Mouse (Mus musculus) gastrocnemius, adult 2 months (tissue): Measurements from ENCODE around the gene Gabbr2. TPM values are rescaled to one million over a fixed set of nuclear protein-coding genes. Genes with fewer than 3 reads are reported as not detected.

Experiments
- DNase-seq: peaks from one replicate; pipeline ENCODE4 v3.0.0; 2022
- H3K27ac ChIP-seq: fragments of 200-600 bp; 2 replicates; pipeline ENCODE4 v1.8.1; 2022; ENCODE audit warnings: mild to moderate bottlenecking
- H3K4me3 ChIP-seq: fragments of 200-600 bp; 2 replicates; pipeline ENCODE4 v1.8.1; 2022; ENCODE audit warnings: mild to moderate bottlenecking, moderate library complexity
- CTCF ChIP-seq: fragments of 200-600 bp; IDR thresholded peaks from 2 replicates; pipeline ENCODE4 v1.8.1; 2022; ENCODE audit warnings: antibody characterized with exemption, mild to moderate bottlenecking, moderate library complexity
- intact Hi-C: fragments of 180-260 bp; cut with DNase I; formaldehyde crosslinking; loops from one replicate; pipeline ENCODE4 v1.15.1; 2025
- total RNA-seq, 2 experiments: library from RNA; stranded (reverse); gene quantifications; 2 replicates each; pipeline ENCODE4 v1.2.3; 2021

Gabbr2 gene
- total RNA-seq, 2 experiments from 2014 or later, result 0.06 to 0.10 TPM

DNA sequence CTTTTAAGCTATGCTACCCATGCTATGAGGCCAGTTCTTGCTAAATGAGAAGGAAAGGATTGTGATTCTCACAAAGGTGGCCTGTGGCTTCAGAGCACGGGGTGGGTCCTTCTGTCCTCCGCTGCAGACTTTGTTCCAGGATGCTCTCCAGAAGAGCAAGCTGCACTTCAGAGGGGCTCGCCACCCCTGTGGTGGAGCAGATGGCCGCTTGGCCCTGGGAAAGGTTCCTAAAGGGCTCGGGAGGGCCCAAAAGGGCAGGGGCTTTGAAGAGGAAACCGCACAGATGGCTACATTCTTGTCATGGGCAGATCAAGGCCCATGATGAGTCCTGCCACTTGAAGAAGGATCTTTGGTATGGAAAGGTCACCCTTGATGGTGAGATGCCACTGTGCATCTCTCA lies 151.5 kb downstream of the Gabbr2 start:
- Histone ChIP-seq H3K27ac (no peak overlapping the region), H3K4me3 (no peak overlapping the region)
- no peak for DNase-seq
- intact Hi-C loops, result no loop called here
- TF ChIP-seq CTCF, result no peak

DNA sequence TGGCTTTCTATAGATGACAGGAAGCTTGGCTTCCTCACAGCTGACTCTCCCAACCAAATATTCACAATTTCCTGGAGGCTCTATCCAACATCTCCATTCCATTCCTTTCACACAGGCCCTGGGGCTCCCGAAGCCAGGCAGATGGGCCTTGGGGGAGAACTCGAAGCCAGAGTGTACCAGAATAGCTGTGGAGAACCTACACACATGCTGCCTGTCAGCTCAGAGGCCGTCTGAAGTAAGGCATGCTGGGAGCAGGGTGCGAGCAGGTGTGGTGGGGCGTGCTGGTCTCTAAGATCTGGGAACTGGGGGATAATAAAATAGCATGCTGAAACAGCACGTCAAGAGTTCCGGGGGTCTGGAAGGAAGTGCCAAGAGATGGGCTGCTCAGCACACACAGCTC lies 154.3 kb downstream of the Gabbr2 start:
- Histone ChIP-seq H3K27ac (no peak overlapping the region), H3K4me3 (no peak overlapping the region)
- no peak for TF ChIP-seq CTCF
- DNase-seq, result no peak
- intact Hi-C loops, result loop anchor here (10.0 kb wide), 1 partner anchor 207 kb away; no protein-coding TSS in a partner anchor

DNA sequence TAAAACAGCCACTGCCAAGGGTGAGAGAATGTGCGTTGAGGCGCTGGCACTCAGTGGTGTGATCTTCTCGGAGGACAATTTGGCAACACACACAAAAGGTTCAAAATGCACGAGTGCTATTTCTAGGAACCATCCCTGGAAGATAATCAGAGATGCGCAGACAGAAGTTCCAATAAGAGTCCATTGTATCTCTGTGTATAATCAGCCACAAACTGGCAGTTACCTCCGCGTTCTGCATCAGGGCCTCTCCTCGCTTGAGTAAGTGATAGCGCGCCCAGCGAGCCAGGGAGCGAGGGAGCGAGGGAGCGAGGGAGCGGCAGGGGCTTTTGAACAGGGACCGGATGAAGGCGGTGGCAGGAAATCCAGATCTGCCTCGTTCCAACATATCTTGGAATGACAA lies 155.6 kb downstream of the Gabbr2 start:
- intact Hi-C loops, result loop anchor here (10.0 kb wide), 1 partner anchor 209 kb away; no protein-coding TSS in a partner anchor
- Histone ChIP-seq H3K4me3 (no peak overlapping the region), H3K27ac (no peak overlapping the region)
- no peak for TF ChIP-seq CTCF
- no peak for DNase-seq

GRCm38 (mm10) chr4:46835064-46835463 lies 156.6 kb downstream of the Gabbr2 start:
- TF ChIP-seq CTCF, result no peak
- no peak for DNase-seq
- H3K27ac ChIP-seq, result no peak overlapping the region
- intact Hi-C loops, result loop anchor here (10.0 kb wide), 1 partner anchor 210 kb away; no protein-coding TSS in a partner anchor
- H3K4me3 ChIP-seq, result no peak overlapping the region

GRCm38 (mm10) chr4:46832834-46833544 lies 158.7 kb downstream of the Gabbr2 start:
- TF ChIP-seq CTCF, result peak; percentile 64
- intact Hi-C loops, result loop anchor here (2.0 to 10.0 kb wide), 2 partner anchors 144 to 212 kb away; no protein-coding TSS in a partner anchor
- DNase-seq, result no peak
- no peak overlapping the region for H3K4me3 ChIP-seq
- no peak overlapping the region for H3K27ac ChIP-seq

DNA sequence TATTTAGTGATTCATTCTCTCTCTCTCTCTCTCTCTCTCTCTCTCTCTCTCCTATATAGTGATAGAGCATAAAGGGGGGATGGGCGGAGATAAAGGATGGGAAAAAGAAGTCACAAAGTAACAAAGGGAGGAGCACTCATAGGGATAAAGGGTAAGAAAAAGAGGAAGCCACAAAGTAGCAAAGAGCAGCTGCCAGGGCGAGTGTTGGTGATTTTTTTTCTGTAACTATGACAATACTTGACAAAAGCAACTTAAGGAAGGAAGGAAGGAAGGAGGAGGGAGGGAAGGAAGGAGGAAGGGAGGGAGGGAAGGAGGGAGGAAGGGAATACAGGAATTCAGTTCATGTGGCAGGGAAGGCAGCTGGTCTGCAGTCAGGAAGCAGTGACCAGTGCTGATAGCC lies 162.0 kb downstream of the Gabbr2 start:
- no peak for DNase-seq
- TF ChIP-seq CTCF, result no peak
- Histone ChIP-seq H3K27ac (no peak overlapping the region), H3K4me3 (no peak overlapping the region)
- intact Hi-C loops, result loop anchor here (10.0 kb wide), 1 partner anchor 215 kb away; no protein-coding TSS in a partner anchor

- TF ChIP-seq CTCF, result no peak
- peak; percentile 19 for DNase-seq
- intact Hi-C loops, result no loop called here
- Histone ChIP-seq H3K27ac (no peak overlapping the region), H3K4me3 (no peak overlapping the region)
Measured at GRCm38 (mm10) chr4:46828141-46828571, 163.5 kb downstream of the Gabbr2 start.

GRCm38 (mm10) chr4:46827471-46827870 lies 164.2 kb downstream of the Gabbr2 start:
- TF ChIP-seq CTCF, result no peak
- intact Hi-C loops, result no loop called here
- no peak overlapping the region for H3K27ac ChIP-seq
- DNase-seq, result peak; percentile 51
- no peak overlapping the region for H3K4me3 ChIP-seq

- Histone ChIP-seq H3K4me3 (no peak overlapping the region), H3K27ac (no peak overlapping the region)
- peak; percentile 5; the same call in 1 of the 2 replicates for TF ChIP-seq CTCF
- peak; percentile 22 for DNase-seq
- intact Hi-C loops, result no loop called here
Measured at GRCm38 (mm10) chr4:46825846-46826529, 165.7 kb downstream of the Gabbr2 start.

- Histone ChIP-seq H3K27ac (no peak overlapping the region), H3K4me3 (no peak overlapping the region)
- peak; percentile 9 for DNase-seq
- no peak for TF ChIP-seq CTCF
- intact Hi-C loops, result no loop called here
Measured at GRCm38 (mm10) chr4:46823738-46824137, 167.9 kb downstream of the Gabbr2 start.

DNA sequence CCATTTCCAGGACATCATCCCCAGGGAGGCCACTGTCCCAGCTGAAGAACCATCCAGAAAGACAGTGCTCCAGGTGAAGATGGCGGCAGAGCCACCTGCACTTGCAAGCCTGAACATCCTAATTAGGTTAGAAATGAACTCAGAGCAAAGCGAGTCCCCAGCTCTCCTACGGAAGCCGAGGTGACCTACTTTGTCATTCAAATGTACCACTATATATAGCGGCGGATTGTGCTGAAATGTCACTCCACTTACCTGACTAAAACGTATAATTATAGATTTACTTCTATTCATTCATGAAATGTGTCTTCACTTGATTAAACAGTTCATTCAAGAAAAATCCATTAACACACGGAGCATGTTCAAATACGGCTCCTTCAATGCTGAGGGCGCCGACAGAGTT lies 170.0 kb downstream of the Gabbr2 start:
- intact Hi-C loops, result no loop called here
- Histone ChIP-seq H3K27ac (no peak overlapping the region), H3K4me3 (no peak overlapping the region)
- no peak for DNase-seq
- TF ChIP-seq CTCF, result no peak

DNA sequence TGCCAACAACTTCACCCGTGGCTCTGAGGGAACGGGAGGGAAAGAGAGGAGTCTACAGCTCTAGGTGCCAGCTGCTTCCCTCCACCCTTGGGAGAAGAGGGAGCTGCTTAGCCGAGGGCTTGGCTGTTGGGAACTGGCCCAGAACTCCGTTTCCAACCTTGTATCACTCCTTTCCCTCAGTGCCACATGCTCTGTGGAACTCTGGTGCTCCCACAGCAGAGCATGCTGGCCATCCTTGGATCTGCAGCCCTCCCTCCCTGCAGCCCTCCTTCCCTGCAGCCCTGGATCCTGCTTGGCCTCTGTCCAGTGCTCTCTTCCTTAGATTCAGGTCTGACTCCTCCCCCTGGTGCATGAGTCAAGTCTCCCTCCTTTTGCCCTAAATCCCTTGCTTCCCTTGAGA lies 176.7 kb downstream of the Gabbr2 start:
- no peak overlapping the region for H3K4me3 ChIP-seq
- peak; percentile 49 for DNase-seq
- H3K27ac ChIP-seq, result peak overlapping the region; percentile 86
- intact Hi-C loops, result loop anchor here (2.0 kb wide), 1 partner anchor 22 kb away; no protein-coding TSS in a partner anchor
- TF ChIP-seq CTCF, result no peak

DNA sequence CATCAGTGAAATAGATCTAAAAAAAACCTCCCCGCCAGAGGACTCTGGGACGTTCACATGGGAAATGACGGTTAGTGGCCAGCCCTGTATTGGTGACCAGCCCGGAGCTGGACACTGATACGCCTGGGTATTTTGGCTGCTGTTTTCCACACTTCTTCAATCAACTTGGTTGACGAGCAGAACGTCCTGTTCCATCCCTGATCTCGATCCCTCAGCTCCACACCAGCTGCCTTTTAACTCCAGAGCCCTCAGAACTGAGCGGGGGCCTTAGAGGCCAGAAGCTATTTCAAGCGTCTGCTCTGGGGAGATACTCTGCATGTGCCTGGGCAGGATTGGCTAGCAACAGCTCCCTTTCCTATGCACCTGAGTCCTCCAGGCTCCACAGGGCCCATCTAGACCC lies 177.4 kb downstream of the Gabbr2 start:
- peak overlapping the region; percentile 86 for H3K27ac ChIP-seq
- H3K4me3 ChIP-seq, result no peak overlapping the region
- intact Hi-C loops, result loop anchor here (2.0 kb wide), 1 partner anchor 21 kb away; no protein-coding TSS in a partner anchor
- no peak for TF ChIP-seq CTCF
- peak; percentile 82 for DNase-seq
